Mouse (Mus musculus) cerebellum, adult 9-11 months (tissue): ENCODE measurements at regions not wholly inside any gene's neighbourhood (a gene's known extent, or its start where the extent isn't known, plus 50 kb on each side); places are given as distances from the start of the nearest gene placed in this dataset.

ENCODE experiments used
- DNase-seq: peaks from one replicate; pipeline ENCODE4 v3.0.0; 2022

- no peak for DNase-seq
These were observed 272.2 kb downstream of the Slc30a10 start for GRCm38 (mm10) chr1:185726811-185727210.

GRCm38 (mm10) chr1:185727749-185728148 is 273.1 kb downstream of the Slc30a10 start:
- DNase-seq = no peak

GRCm38 (mm10) chr1:185728406-185728805 is 273.8 kb downstream of the Slc30a10 start:
- no peak for DNase-seq

DNA sequence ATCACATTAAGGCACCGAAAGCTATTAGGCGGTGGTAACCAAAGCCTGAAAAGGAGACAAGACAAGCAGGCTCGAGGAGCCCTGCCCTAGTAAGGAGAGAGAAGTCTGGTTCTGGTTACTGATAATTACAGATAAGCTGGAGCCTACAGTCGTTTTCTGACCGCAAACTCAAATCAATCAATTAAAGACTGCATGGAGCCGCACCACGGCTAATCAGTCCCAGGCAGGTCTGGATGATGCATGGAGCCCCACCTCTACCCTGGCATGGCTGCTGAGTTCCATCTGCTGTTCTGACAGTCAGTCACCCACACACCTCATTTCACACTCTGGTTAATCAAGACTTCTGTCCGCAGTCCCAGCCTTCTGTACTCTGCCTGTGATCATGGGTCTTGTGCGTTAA is 276.4 kb downstream of the Slc30a10 start:
- DNase-seq = no peak

- DNase-seq = no peak
These were observed 282.1 kb downstream of the Slc30a10 start for GRCm38 (mm10) chr1:185736773-185737172.

- no peak for DNase-seq
These were observed 286.6 kb downstream of the Slc30a10 start for GRCm38 (mm10) chr1:185741034-185741890.

DNA sequence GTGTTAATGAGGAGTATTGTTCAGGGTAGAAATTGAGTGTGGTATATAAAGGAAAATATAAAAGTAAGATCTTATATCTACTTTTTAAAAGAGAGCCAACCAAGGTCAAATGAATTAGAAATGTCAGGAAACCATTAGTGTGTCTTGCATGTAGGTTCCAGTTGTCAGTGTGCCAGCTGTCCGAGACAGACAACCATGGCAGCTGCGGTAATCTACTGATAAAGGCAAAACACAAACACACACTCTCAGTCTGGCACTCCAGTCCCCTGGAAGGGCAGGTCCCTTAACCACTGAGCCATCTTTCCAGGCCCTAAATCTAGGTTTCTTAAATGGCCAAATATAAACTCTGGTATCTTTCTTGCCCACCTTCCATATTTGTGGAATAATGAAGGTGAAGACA is 294.6 kb downstream of the Slc30a10 start:
- no peak for DNase-seq

- no peak for DNase-seq
These were observed 300.0 kb downstream of the Slc30a10 start for GRCm38 (mm10) chr1:185754486-185755290.

GRCm38 (mm10) chr1:185757376-185757775 is 302.7 kb downstream of the Slc30a10 start:
- no peak for DNase-seq

DNA sequence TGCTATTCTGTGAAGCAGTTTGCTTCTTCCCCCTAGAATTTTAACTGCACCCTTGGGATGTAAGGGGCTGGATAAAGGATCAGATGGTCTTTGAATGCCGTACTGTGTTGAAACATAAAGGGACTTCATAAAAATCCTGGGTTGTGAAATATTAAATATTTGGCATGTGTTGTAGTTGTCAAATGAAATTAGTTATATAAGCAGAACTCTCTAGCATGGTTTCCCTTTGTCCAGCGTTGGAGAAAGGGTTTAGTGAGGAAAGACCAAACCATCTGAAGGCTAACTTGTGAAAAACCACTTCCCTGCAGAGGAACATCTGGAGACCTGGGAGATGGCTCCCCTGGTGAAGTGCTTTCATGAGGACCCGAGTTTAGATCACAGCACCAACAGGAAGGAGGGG is 319.6 kb downstream of the Slc30a10 start:
- DNase-seq = no peak

DNA sequence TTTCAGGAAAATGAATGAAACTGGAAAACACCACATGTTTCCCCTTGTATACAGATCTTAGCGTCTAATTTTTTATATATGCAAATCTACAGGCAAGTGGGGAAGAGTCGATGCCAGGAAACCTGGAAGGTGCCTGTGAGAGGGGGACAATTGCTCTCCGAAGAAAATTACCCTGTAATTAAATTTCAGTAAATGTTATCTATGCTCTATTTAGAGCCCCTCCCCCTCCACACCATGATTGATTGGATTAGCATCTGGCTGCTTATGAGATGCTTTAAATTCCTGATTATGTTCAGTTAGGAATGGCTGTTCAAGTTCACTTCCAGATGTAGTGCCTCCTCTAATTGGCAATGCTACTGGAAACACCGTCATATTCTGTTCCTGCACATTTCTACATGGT is 325.0 kb downstream of the Slc30a10 start:
- no peak for DNase-seq

GRCm38 (mm10) chr1:185802156-185802555 is 315.0 kb downstream of the Lyplal1 start:
- no peak for DNase-seq

GRCm38 (mm10) chr1:185814901-185815300 is 302.2 kb downstream of the Lyplal1 start:
- DNase-seq = no peak

- DNase-seq = no peak
These were observed 298.1 kb downstream of the Lyplal1 start for GRCm38 (mm10) chr1:185819044-185819443.

GRCm38 (mm10) chr1:185822241-185822640 is 294.9 kb downstream of the Lyplal1 start:
- DNase-seq = no peak

GRCm38 (mm10) chr1:185823226-185823625 is 293.9 kb downstream of the Lyplal1 start:
- DNase-seq = no peak

- no peak for DNase-seq
These were observed 293.2 kb downstream of the Lyplal1 start for GRCm38 (mm10) chr1:185823956-185824355.

- DNase-seq = no peak
These were observed 289.1 kb downstream of the Lyplal1 start for GRCm38 (mm10) chr1:185827986-185828385.

DNA sequence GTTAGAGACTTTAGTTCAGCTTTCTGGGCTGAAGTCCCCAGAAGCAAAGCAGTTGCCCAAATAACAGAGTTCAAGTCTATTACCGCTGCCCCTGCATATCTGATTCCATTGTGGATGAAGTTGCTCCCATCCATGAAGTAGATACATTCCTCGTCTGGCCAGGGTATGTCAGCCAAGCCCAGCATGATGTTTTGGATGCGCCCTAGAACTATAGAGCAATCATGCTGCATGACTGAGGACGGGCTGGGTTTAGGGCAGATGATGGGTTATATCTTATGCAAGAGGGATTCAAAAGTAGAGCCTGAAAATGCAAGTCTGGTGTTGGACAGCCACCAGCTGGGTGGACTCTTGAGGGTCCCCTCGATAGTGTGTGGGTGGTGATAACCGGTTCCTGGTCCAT is 288.6 kb downstream of the Lyplal1 start:
- DNase-seq = no peak

DNA sequence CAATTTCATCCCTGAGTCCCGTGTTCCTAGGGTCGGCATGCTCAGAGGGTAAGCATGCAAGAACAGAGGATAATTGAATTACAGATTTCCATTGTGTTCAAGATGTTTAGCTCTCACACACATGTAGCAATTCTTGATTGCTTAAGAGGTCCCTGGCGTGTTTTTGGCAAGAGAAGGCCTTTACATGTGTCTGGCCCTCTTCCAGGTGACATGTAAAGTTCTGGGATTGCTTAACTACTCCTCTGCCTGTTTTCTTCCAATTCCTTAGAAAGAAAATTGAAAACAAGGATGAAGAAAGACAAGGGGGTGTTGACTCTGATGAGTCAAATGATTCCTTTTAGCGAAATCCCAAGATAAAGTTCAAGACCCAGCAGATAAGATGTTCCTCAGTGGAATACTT is 285.1 kb downstream of the Lyplal1 start:
- no peak for DNase-seq

DNA sequence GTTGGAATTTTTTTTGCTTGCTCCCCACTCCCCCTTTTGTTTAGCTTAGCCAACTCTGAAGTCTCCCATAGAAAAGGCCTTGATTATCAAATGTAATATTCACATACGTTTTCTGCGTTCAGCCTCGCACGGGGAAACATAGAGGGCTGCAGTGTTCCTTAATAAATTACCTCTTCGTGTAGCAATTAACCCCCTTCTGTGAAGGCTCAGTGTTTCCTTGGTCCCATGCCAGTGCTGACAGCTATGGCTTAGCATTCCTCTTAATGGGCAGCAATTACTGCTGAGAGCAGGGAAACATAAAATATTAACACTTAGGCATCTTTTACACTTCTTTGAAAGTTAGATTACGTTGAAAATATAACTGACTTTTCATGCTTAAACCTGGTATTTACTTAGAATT is 282.9 kb downstream of the Lyplal1 start:
- no peak for DNase-seq

- no peak for DNase-seq
These were observed 280.4 kb downstream of the Lyplal1 start for GRCm38 (mm10) chr1:185836632-185837281.

GRCm38 (mm10) chr1:185842481-185842880 is 274.6 kb downstream of the Lyplal1 start:
- DNase-seq = no peak

DNA sequence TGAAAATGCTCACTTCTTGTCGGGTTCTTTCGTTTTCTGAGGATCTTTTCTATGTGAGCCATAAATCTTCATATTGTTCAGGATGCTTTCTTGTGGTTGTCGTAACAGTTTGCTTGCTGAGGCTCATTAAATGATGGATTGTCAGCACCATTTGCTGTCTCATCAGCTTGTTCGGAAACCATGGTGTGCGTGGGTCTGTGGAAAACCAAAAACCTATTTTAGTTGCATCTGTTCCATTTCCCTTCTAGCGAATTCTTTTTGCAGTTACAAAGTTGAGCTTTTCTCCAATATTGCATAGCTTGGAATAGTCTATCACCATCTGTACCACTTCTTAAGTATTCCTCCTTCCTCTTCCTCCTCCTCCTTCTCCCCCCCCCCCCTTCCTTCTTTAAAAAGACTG is 269.9 kb downstream of the Lyplal1 start:
- DNase-seq = no peak
